Mouse (Mus musculus) bone marrow macrophage, adult 2 months (primary cell): ENCODE results near the gene Rgs12.

Source experiments
- CTCF ChIP-seq: IDR thresholded peaks from 2 replicates; pipeline ENCODE4 v1.5.1; 2012; ENCODE audit warnings: low read depth, mild to moderate bottlenecking, low read length, moderate library complexity
- POLR2A ChIP-seq: IDR thresholded peaks from 2 replicates; pipeline ENCODE4 v1.6.1; 2012; ENCODE audit warnings: mild to moderate bottlenecking, low read depth, low read length, borderline replicate concordance

DNA sequence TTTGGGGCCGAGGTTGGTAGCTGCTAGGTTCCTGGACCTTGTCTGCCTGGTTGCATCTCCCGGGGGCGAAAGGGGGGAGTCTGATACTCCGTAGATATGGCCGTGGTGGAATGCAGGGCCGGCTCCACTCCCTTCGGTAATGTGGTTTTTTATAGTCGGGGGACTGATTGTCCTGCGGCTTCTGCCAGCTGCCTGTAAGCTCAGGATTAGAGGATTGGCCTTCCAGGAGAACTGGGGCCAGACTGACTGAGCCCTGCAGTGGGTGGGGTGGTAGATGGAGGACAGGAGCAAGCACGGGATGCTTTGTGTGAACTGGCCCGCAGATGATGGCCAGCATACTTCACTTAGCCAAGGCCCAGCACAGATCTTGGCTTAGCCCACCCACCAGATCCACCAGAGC, 124.0 kb downstream of the Rgs12 start:
- no peak for TF ChIP-seq POLR2A
- no peak for TF ChIP-seq CTCF
